Mouse (Mus musculus): ENCODE data around the gene Wdr24.

The Wdr24 gene

DNA sequence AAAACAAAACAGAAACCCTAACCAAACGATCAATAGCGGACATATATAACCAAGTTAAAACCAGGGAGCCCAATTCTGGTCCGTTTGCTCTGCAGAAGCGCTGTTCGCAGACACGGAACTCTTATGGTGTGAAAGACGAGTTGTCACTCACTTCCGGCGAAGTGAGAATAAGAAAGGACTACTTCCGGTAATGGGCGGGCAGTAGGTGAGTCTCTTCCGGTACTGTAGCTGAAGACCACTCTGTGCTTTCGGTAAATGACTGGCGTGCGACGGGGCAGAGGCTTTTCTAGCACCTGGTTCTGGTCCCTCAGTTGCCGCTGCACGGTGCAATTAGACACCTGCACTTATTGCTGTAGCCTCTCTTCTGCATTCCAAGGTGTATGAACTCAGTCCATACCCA is at the start of gene Wdr24:
Gene Wdr24 (plus strand): TSS at position 176 of the 400 bp plus-strand sequence.
- DNase-seq (ENCODE audit: low read depth), result peak; percentile 95

DNA sequence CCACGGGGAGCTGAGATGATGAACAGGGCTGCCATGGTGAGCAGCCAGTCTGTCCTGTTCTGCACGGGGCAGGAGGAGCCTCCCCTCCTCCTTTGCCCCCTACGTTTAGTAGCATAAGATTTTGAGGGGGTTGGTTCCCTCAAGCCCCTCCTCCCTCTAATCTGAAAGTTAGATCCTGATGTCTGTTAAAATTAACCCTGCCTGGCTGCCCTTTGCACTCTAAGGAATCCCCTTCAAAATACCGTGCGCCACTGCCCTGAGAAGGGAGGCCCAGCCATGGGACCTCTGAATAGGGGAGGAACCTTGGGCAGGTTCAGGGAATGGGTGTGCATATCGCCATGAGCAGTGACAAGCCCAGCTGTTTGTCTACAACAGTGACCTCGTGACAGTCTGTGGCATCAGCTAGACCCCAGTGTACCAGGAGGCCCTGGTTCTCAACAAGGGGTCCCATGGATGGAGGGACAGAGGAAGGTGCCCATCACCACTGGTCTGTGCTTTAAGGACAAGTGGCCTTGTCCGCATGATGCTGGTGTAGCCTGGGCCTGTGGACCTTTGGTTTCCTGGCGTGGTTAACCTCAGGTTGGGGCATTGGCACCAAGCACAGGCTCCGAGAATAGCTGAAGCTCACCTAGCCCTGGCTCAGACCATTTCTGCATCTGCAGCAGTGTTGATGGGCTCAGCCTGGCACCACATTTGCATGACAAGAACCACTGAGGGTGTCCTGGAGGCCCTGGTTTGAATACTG is 47.9 kb upstream of the Wdr24 start:
- DNase-seq (ENCODE audit: low read depth), result no peak

DNA sequence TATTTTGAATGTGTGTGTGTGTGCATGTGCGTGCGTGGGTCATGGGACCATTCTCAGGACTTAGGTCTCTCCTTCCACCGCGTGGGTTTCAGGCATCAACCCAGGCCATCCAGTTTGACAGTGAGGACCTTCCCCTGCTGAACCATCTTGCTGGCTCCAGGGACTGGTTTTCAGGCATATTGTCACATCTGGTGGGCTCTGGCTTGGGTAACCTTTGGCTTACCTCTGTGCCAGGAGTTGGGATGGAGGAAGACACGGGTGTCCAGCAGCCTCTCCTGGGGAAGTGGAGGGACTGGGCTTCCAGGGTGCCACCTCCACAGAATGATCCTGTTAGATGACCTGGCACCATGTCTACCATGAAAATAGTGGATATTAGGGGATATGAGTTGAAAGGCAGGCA is 45.5 kb upstream of the Wdr24 start:
- no peak for DNase-seq (ENCODE audit: low read depth)

GRCm38 (mm10) chr17:25781339-25781738 is 42.1 kb upstream of the Wdr24 start:
- DNase-seq (ENCODE audit: low read depth), result no peak

DNA sequence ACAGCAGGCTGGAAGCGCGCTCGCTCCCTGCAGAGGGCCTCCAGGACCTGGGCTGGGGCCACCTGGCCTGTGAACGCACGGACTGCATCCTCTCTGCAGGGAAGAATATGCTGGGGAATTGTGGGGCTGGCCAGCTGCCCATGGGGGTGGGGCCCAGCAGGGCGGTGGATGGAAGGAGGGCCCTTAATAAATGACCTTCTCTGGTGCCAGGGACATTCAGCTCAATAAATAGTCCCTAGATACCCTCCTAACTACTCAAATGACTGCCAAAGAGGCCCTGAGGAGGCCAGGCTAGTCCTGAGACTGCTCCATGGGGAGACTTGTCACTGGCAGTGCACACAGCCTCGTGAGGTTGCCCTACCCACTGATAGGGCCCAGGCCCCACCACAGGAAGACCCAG is 40.3 kb upstream of the Wdr24 start:
- DNase-seq (ENCODE audit: low read depth), result no peak

DNA sequence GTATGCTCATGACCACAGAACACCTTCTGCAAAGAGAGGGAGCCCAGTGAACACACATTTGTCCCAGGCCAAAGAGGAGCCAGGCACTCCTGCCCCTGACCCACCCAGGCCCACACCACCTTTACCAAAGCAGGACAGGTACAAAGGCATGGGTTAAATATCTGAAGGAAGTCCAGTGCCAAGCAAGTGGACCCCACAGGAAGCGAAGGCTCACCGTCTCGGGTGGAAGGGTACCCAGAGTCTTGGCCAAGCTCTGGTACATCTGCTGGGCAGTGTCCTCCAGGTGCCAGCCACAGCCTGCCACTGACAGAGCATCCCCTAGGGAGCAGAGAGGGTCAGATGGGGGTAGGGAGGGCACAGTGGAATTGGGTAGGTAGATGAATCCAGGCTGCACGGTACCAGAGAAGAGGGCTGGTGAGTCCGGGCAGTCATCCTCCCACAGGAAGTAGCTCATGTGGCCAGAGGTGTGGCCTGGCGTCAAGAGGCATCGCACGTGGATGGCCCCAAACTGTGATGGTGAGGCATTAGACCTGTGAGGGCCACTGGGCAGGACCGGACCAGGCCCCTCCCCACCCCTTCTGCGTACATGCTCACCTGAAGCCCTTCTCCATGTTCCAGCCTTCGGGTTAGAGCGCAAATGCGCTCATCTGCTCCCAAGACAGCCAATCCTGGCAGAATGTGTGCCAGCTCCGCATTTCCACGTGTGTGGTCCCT is 39.4 kb upstream of the Wdr24 start:
- no peak for DNase-seq (ENCODE audit: low read depth)

- DNase-seq (ENCODE audit: low read depth), result peak; percentile 99
These were observed 38.1 kb upstream of the Wdr24 start, which contains the start of gene Haghl for GRCm38 (mm10) chr17:25785281-25785745. Gene Haghl, minus strand, starts transcription at chr17:25785673.

DNA sequence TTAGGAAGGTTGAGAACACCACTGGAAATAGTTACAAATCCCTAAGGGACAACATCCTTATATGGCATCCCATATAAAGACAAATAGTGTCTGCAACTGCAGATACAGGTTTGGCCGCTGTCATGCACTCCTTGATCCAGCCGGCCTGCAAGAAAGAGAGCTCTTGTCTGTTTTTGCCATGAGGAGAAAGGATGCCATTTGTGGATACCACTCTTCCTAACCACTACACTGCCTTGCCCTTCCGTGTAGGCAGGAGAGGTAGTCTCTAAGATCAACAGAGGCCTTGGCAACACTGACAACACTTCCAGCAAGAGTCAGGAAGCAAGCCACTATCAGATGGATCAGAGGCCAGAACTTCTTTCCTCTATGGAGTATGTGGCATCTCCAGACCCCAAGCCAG is 37.1 kb upstream of the Wdr24 start, which contains the start of gene Ccdc78:
Gene Ccdc78 (plus strand): TSS at position 301 of the 400 bp plus-strand sequence.
- DNase-seq (ENCODE audit: low read depth), result no peak

DNA sequence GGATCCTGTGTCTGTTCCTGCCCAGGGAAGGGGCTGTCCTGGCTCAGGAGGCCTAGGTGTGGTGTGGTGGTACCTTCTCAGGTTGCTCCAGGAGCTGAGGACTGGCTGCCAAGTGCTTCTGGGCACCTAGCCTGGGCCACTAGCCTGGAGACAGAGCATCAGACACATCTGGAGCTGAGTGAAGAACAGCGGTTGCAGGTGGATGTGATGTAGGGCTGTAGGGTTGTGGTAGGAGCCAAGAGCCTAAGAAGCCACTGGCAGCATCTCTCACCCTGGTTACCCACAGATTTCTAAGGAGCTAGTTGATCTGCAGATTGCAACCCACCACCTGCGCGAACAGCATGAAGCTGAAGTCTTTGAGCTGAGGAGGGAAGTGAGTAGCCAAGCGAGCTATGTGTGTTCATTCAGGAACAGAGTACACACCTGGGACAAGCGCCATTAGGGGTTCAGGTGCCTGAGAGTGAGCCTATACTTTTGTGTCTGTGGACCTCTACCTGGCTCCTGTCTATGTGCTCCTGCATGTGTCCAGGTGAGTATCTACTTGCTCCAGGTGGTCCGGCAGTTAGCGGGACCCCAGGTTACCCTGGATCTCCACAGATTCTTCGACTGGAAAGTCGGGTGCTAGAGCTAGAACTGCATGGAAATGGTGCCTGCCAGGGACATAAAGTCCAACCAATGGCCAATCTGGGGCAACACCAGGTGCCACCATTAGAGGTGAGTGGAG is 36.5 kb upstream of the Wdr24 start:
- DNase-seq (ENCODE audit: low read depth), result no peak

DNA sequence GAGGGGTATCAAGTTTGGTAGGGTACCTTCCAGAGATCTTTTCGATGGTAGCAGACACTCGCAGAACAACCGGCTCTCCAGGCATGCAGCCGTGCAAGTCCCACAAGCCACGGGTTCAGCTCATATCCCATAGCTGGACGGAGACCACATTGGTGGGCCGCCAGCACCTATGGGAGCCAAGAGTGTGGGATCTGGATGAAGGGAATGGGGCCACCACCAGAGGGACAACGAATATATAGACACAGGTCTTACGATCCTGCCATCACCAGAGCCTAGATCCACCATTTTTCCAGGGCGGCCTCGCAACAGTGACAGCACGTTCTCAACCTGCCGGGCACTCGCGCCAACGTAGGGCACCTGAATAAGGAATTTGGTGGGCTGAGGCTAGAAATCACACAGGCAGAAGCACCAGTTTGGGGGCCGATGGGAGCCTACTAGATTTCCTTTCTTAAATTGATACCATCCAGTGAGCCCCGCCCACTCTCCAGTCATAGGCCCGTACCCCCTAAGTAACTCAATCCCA is 32.0 kb upstream of the Wdr24 start:
- DNase-seq (ENCODE audit: low read depth), result no peak

DNA sequence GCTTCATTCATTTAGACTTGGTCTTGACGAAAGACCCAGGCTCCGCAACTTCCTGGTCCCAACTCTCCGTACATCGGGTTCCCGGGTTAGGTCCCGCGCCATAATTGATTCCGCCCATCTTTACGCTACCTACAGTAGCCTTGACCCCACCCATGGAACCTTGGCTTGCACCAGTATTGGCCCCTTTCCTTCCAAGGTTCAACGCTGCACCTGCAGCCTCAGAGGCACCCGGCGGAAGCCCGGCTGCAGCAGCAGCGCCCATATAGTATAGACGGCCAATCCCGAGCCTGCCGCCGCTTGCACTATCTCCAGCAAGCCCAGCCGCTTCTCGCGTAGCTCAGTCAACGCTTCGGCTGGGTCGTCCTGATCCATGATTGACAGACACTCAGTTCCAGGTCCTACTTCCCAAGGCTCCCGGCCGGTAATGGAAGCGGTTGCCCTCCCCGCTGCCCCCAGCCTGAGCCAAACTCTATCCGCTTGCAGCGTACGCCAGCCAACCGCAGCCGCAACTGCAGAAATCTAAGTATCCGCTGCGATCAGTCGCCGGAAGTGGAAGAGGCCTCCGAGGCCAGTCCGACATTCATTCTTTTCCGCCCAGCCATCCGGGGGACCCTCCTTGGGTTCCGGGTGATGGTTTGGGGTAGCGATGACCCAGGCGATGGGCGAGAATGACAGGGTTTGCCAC is 31.4 kb upstream of the Wdr24 start:
- peak; percentile 95 for DNase-seq (ENCODE audit: low read depth)

GRCm38 (mm10) chr17:25792615-25793014 is 30.8 kb upstream of the Wdr24 start, which contains the start of gene Fam173a:
Gene Fam173a, minus strand, starts transcription at chr17:25792901.
- peak; percentile 88 for DNase-seq (ENCODE audit: low read depth)

- no peak for DNase-seq (ENCODE audit: low read depth)
These were observed 29.2 kb upstream of the Wdr24 start for GRCm38 (mm10) chr17:25794197-25794596.

GRCm38 (mm10) chr17:25794998-25795397 is 28.4 kb upstream of the Wdr24 start:
- no peak for DNase-seq (ENCODE audit: low read depth)

- DNase-seq (ENCODE audit: low read depth), result no peak
These were observed 27.8 kb upstream of the Wdr24 start, which contains the start of gene AC134908.4 for GRCm38 (mm10) chr17:25795609-25796092. Gene AC134908.4, minus strand, starts transcription at chr17:25795659.

DNA sequence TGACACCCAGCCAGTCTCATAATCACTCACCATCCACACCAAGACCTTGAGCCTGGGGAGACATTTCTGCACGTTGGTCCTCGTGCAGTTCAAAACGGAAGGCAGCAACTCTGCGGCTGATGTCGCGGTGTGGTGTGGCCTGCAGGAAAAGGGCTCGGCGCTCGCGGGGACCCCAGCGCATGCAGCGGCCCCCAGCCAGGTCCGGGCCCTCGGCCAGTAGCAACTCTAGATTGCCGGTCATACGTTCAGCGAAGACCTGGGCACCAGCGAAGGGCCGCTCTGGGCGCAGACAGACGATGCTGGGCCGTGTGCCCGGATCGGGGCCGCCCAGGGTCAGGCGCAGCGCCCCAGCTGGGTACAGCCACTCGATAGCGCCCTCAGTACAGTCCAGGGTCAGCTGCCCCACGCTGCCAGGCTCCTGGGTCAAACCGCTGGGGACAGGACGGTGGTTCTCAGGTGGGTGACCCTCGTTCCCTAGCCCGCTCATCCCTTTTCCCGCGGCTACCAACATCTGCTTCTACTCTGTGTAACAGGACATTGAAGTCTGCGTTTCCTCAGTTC is 27.1 kb upstream of the Wdr24 start:
- no peak for DNase-seq (ENCODE audit: low read depth)

GRCm38 (mm10) chr17:25796951-25797369 is 26.5 kb upstream of the Wdr24 start, which contains the start of gene Metrn:
Gene Metrn, minus strand, starts transcription at chr17:25797136.
- peak; percentile 90 for DNase-seq (ENCODE audit: low read depth)

- peak; percentile 90 for DNase-seq (ENCODE audit: low read depth)
These were observed 22.4 kb upstream of the Wdr24 start for GRCm38 (mm10) chr17:25801029-25801428.

GRCm38 (mm10) chr17:25802825-25803517 is 20.5 kb upstream of the Wdr24 start:
- no peak for DNase-seq (ENCODE audit: low read depth)

DNA sequence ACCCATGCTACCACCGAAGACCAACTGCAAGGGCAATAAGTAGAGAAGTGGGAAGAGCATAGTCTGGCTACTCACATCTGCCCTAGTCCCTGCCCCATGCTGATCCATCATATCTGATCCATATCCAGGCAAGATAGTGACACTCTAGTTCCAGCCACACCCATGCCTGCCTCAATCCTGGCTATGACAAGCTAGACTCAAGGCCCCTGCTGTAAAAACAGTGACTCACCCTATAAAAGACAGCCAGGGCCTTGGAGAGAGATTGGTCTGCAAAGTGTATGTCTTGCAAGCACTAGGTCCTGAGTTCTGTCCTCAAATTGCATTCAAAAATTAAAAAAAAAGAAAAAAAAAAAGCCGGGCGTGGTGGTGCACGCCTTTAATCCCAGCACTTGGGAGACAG is 16.9 kb upstream of the Wdr24 start:
- DNase-seq (ENCODE audit: low read depth), result no peak

Data from induced T-regulatory cell, adult 2 months (primary cell).